In genomic region chr1:92343768-92344167, GRCm38 (mm10) we compare ENCODE assay signal across 17 mouse cellular contexts.
DNase-seq lines count a peak whose midpoint lies in the region; ATAC-seq and TF ChIP-seq lines count a peak whose summit lies in the region.
"Had no signal": no experiment of that assay in that cellular context is flagged by ENCODE, and none has a peak within 500 bp of the region (broad histone marks: within the 10 kb centered on the region; RNA-seq: fewer than 3 reads in every experiment).

No protein-coding gene starts in this region.

- H3K27me3 ChIP-seq in C2C12 (ENCODE audit: control insufficient read depth, insufficient read depth, insufficient read length): no peaks in the 10 kb centered on the region
- H3K27me3 ChIP-seq in heart, embryonic 16.5 days (ENCODE audit: control insufficient read depth, insufficient read depth, low read length): no peaks in the 10 kb centered on the region
- no peaks in the 10 kb centered on the region for H3K27me3 ChIP-seq in midbrain, embryonic 10.5 days (ENCODE audit: low read depth, poor library complexity, severe bottlenecking)
- H3K27me3 ChIP-seq: embryonic facial prominence, embryonic 13.5 days; liver, embryonic 12.5 days; midbrain, embryonic 12.5 days had no signal

- H3K79me3 ChIP-seq in C2C12 (ENCODE audit: low read depth): no peaks in the 10 kb centered on the region

- peaks cover 18% of the 10 kb centered on the region for H3K4me1 ChIP-seq in heart, embryonic 16.5 days (ENCODE audit: control insufficient read depth, insufficient read depth, low read length)
- H3K4me1 ChIP-seq in midbrain, embryonic 10.5 days: peaks cover 13% of the 10 kb centered on the region

- H3K36me3 ChIP-seq in C2C12 (ENCODE audit: control insufficient read depth, insufficient read depth): no peaks in the 10 kb centered on the region
- H3K36me3 ChIP-seq in heart, embryonic 16.5 days (ENCODE audit: control insufficient read depth, insufficient read depth): no peaks in the 10 kb centered on the region
- no peaks in the 10 kb centered on the region for H3K36me3 ChIP-seq in midbrain, embryonic 10.5 days
- H3K36me3 ChIP-seq: embryonic facial prominence, embryonic 13.5 days; liver, embryonic 12.5 days; midbrain, embryonic 12.5 days had no signal

- no peak for TF ChIP-seq CTCF in C2C12 (IDR thresholded peaks at IDR 0.05; ENCODE audit: control insufficient read depth, insufficient read depth, insufficient read length)

- no peak overlapping the region for H3ac ChIP-seq in C2C12 (ENCODE audit: control insufficient read depth, insufficient read length, low read depth)

- H3K79me2 ChIP-seq in C2C12 (ENCODE audit: control insufficient read depth, insufficient read depth): no peaks in the 10 kb centered on the region

- peak overlapping the region; percentile 10; the same call in 1 of the 2 replicates for H3K27ac ChIP-seq in heart, embryonic 16.5 days (ENCODE audit: low read length)
- H3K27ac ChIP-seq in midbrain, embryonic 10.5 days (replicated peaks): no peak overlapping the region
- H3K27ac ChIP-seq: embryonic facial prominence, embryonic 13.5 days; hindbrain, postnatal 0 days; liver, embryonic 12.5 days; midbrain, embryonic 12.5 days had no signal

- ATAC-seq in frontal cortex, adult (ENCODE audit: low TSS enrichment): peak; percentile 50
- ATAC-seq in heart, embryonic 16.5 days (replicated peaks; ENCODE audit: extremely low read depth, insufficient read depth, low FRiP score): peak; percentile 68
- ATAC-seq: forebrain, embryonic 14.5 days; hindbrain, postnatal 0 days; liver, embryonic 12.5 days had no signal

- no peak for DNase-seq in frontal cortex, postnatal 14 days (ENCODE audit: low spot score in 2 of 2)
- peak; percentile 82 for DNase-seq in gastrocnemius, postnatal 14 days
- DNase-seq in left cerebral cortex, adult 11 months (ENCODE audit: low spot score): no peak
- no peak for DNase-seq in spleen, postnatal 14 days (ENCODE audit: low spot score in 2 of 2)
- no peak for DNase-seq in midbrain, embryonic 10.5 days (ENCODE audit: low spot score)
- DNase-seq: adrenal gland, adult 2 months; kidney, adult 8-10 months; left cerebral cortex, postnatal 4 days; spleen, adult 18-20 months had no signal

- 47% methylated on average over 2 of the region's 2 CpGs for WGBS in heart, embryonic 16.5 days
- WGBS in midbrain, embryonic 10.5 days: 87% methylated on average over 2 of the region's 2 CpGs

- H3K9ac ChIP-seq in heart, embryonic 16.5 days (ENCODE audit: low read length): no peak overlapping the region
- H3K9ac ChIP-seq: embryonic facial prominence, embryonic 13.5 days; liver, embryonic 12.5 days; midbrain, embryonic 12.5 days had no signal

- no peak overlapping the region for H3K4me3 ChIP-seq in C2C12 (ENCODE audit: insufficient read depth, poor library complexity, severe bottlenecking)
- H3K4me3 ChIP-seq in heart, embryonic 16.5 days (ENCODE audit: low read length): no peak overlapping the region
- no peak overlapping the region for H3K4me3 ChIP-seq in midbrain, embryonic 10.5 days
- H3K4me3 ChIP-seq: embryonic facial prominence, embryonic 13.5 days; liver, embryonic 12.5 days; midbrain, embryonic 12.5 days had no signal

- 0 out of 2 replicates have a peak, but pooled peaks cover 5% of the 10 kb centered on the region for H3K9me3 ChIP-seq in heart, embryonic 16.5 days (replicated peaks; ENCODE audit: control insufficient read depth, low read length)
- H3K9me3 ChIP-seq in midbrain, embryonic 10.5 days (replicated peaks): no peaks in the 10 kb centered on the region
- H3K9me3 ChIP-seq: embryonic facial prominence, embryonic 13.5 days; liver, embryonic 12.5 days; midbrain, embryonic 12.5 days had no signal

- intact Hi-C loops in gastrocnemius, postnatal 14 days (cut with DNase I; ENCODE audit: low total_unique reads): no loop called here

- H3K4me2 ChIP-seq in heart, embryonic 16.5 days (ENCODE audit: low read depth, low read length): no peak overlapping the region
- H3K4me2 ChIP-seq: embryonic facial prominence, embryonic 13.5 days; liver, embryonic 12.5 days; midbrain, embryonic 12.5 days had no signal

TF ChIP-seq in C2C12, 6 proteins besides CTCF, POLR2A, EP300 and RAD21:
- TF ChIP-seq MYOG (IDR thresholded peaks at IDR 0.05; ENCODE audit: control insufficient read depth, extremely low read depth, insufficient read length) (no peak), MAX (IDR thresholded peaks at IDR 0.05) (no peak), MYOD1 (IDR thresholded peaks at IDR 0.05; ENCODE audit: control insufficient read depth, insufficient read length, low read depth) (peak; percentile 48), USF1 (IDR thresholded peaks at IDR 0.05; ENCODE audit: low read depth) (no peak), CEBPB (IDR thresholded peaks at IDR 0.05; ENCODE audit: low read depth) (no peak), FOSL1 (IDR thresholded peaks at IDR 0.05; ENCODE audit: insufficient read depth, low read length, poor library complexity, severe bottlenecking) (no peak)
TF ChIP-seq in C2C12: peak in this region for 1.
